Mouse (Mus musculus): ENCODE measurements around the gene Vmn1r179. TPM values are rescaled to one million over a fixed set of nuclear protein-coding genes. Genes with fewer than 3 reads are reported as not detected.
"Not testable (repeated sequence)": the region's sequence is repeated elsewhere in the genome, so short reads cannot be mapped to it uniquely, and the experiment has no call there.

Vmn1r179 gene
- polyA plus RNA-seq (2012; rRNA removed): not detected in 2 replicates
- not detected in 2 replicates for polyA plus RNA-seq (2014; fragmentation: Nextera tagmentation; extraction: Ambion mirVana)

DNA sequence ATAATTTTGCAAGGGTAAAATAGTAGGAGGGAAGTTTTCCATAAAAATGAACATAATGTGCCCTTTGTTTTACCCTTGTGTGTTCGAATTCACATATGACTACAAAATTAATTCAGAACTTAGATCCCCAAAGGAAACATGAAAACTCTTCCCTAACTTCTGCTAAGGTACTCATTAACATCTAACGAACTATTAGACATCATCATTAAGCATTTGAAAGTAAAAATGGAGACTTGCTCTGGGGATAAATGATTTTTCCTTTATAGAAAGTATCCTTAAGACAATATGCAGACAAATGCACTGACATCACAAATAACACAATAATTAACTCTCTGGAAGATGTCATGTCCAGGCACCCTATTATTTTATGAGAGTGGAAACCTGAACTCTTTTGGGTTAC, at the start of gene Vmn1r179:
TSS of gene Vmn1r179 (plus strand) at position 301 of the 400 bp plus-strand sequence.
- ATAC-seq (ENCODE audit: insufficient read depth) (no peak), DNase-seq (ENCODE audit: low read depth in 3 of 3, low spot score in 3 of 3) (no peak)
- H3K4me1 ChIP-seq (replicated peaks; ENCODE audit: control insufficient read depth in 2 of 2, insufficient read depth in 2 of 2, low read length in 1 of 2): no peaks in the 10 kb centered on the region
- no peaks in the 10 kb centered on the region for H3K9me3 ChIP-seq (ENCODE audit: control insufficient read depth, low read length)
- H3K27ac ChIP-seq: no peak within 1 kb of the TSS
- H3K9ac ChIP-seq (replicated peaks): no peak within 1 kb of the TSS
- whole genome bisulfite sequencing (ENCODE audit: insufficient replicate concordance): 16% methylated on average over 2 of the region's 2 CpGs
- no peak within 1 kb of the TSS for H3K4me3 ChIP-seq (ENCODE audit: insufficient read depth in 1 of 2, low read depth in 2 of 2, low read length in 2 of 2)
- no peak within 1 kb of the TSS for H3K4me2 ChIP-seq (ENCODE audit: low read depth)
- no peaks in the 10 kb centered on the region for H3K36me3 ChIP-seq (replicated peaks; ENCODE audit: control insufficient read depth, insufficient read depth, low read depth)
- TF ChIP-seq EP300 (IDR thresholded peaks at IDR 0.05; ENCODE audit: low read depth) (no peak), CTCF (IDR thresholded peaks at IDR 0.05; ENCODE audit: low read depth) (no peak)
- no peaks in the 10 kb centered on the region for H3K27me3 ChIP-seq (ENCODE audit: control insufficient read depth, insufficient read depth, low read length)

DNA sequence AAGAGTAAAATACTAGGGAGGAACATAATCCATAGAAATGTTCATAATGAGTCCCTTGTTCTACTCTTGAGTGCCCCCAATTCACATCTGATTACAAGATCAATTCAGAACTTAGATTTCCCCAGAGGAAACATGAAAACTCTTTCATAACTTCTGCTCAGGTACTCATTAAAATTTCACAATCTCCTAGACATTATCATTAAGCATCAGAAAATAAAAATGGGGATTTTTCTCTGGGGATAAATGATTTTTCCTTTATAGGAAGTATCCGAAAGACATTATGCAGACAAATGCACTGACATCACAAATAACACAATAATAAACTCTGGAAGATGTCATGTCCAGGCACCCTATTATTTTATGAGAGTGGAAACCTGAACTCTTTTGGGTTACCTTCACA, 35.1 kb upstream of the Vmn1r179 start, which contains the start of gene Vmn1r178:
TSS of gene Vmn1r178 (plus strand) at position 301 of the 400 bp plus-strand sequence.
- TF ChIP-seq EP300 (IDR thresholded peaks at IDR 0.05; ENCODE audit: low read depth) (no peak), CTCF (IDR thresholded peaks at IDR 0.05; ENCODE audit: low read depth) (no peak)
- H3K4me2 ChIP-seq (ENCODE audit: low read depth): no peak within 1 kb of the TSS
- WGBS (ENCODE audit: insufficient replicate concordance): 46% methylated on average over 1 of the region's 1 CpGs
- H3K4me1 ChIP-seq (replicated peaks; ENCODE audit: control insufficient read depth in 2 of 2, insufficient read depth in 2 of 2, low read length in 1 of 2): no peaks in the 10 kb centered on the region
- ATAC-seq (ENCODE audit: insufficient read depth) (no peak), DNase-seq (ENCODE audit: low read depth in 3 of 3, low spot score in 3 of 3) (no peak)
- H3K9me3 ChIP-seq (ENCODE audit: control insufficient read depth, low read length): no peaks in the 10 kb centered on the region
- no peak within 1 kb of the TSS for H3K27ac ChIP-seq
- H3K4me3 ChIP-seq (ENCODE audit: insufficient read depth in 1 of 2, low read depth in 2 of 2, low read length in 2 of 2): no peak within 1 kb of the TSS
- no peak within 1 kb of the TSS for H3K9ac ChIP-seq (replicated peaks)
- H3K27me3 ChIP-seq (ENCODE audit: control insufficient read depth, insufficient read depth, low read length): no peaks in the 10 kb centered on the region
- no peaks in the 10 kb centered on the region for H3K36me3 ChIP-seq (replicated peaks; ENCODE audit: control insufficient read depth, insufficient read depth, low read depth)

DNA sequence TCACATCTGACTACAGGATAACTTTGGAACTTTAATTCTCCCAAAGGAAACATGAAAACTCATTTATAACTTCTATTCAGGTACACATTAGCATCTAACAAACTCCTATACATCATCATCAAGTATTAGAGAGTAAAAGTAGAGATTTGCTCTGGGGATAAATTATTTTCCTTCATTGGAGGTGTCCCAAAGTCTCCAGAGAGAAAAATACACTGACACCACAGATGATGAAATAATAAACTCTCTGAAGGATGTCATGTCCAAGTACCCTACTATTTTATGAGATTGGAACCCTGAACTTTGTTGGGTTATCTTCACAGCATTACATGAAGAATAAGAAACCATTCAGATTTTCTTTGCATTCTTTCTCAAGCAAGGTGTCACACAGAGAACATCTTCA, 23.6 kb downstream of the Vmn1r179 start, which contains the start of gene Vmn1r180:
TSS of gene Vmn1r180 (plus strand) at position 301 of the 400 bp plus-strand sequence.
- no peaks in the 10 kb centered on the region for H3K36me3 ChIP-seq (replicated peaks; ENCODE audit: control insufficient read depth, insufficient read depth, low read depth)
- no peaks in the 10 kb centered on the region for H3K4me1 ChIP-seq (replicated peaks; ENCODE audit: control insufficient read depth in 2 of 2, insufficient read depth in 2 of 2, low read length in 1 of 2)
- no peak within 1 kb of the TSS for H3K9ac ChIP-seq (replicated peaks)
- TF ChIP-seq CTCF (IDR thresholded peaks at IDR 0.05; ENCODE audit: low read depth): no peak
- H3K27me3 ChIP-seq (ENCODE audit: control insufficient read depth, insufficient read depth, low read length): no peaks in the 10 kb centered on the region
- no peak within 1 kb of the TSS for H3K4me2 ChIP-seq (ENCODE audit: low read depth)
- ATAC-seq (ENCODE audit: insufficient read depth) (no peak), DNase-seq (ENCODE audit: low read depth in 3 of 3, low spot score in 3 of 3) (no peak)
- no peak within 1 kb of the TSS for H3K4me3 ChIP-seq (ENCODE audit: insufficient read depth in 1 of 2, low read depth in 2 of 2, low read length in 2 of 2)
- H3K27ac ChIP-seq: no peak within 1 kb of the TSS
- H3K9me3 ChIP-seq (ENCODE audit: control insufficient read depth, low read length): no peaks in the 10 kb centered on the region

DNA sequence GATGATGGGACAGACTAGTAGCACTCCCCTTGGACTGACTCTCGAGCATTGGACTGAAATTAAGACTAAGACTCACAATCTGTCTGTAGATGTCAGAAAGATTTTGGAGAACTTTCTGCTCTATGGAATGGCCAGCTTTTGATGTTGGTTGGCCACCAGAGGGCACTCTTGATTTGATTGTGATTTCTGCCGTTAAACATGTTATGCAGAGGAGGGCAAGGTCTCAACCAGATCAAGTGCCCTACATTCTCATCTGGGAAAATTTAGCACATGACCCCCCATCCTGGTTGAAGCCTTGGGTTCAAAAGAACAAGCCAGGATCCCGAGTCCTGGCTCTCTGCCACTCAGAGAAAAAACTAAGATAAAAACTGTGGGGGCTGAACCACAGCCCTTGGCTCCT, 41.3 kb downstream of the Vmn1r179 start:
- not testable (repeated sequence) for DNase-seq (ENCODE audit: low read depth in 3 of 3, low spot score in 3 of 3); H3K27me3 ChIP-seq (ENCODE audit: control insufficient read depth, insufficient read depth, low read length); H3K36me3 ChIP-seq (replicated peaks; ENCODE audit: control insufficient read depth, insufficient read depth, low read depth); H3K4me2 ChIP-seq (ENCODE audit: low read depth); H3K9ac ChIP-seq (replicated peaks); H3K27ac ChIP-seq; H3K9me3 ChIP-seq (ENCODE audit: control insufficient read depth, low read length); H3K4me1 ChIP-seq (replicated peaks; ENCODE audit: control insufficient read depth in 2 of 2, insufficient read depth in 2 of 2, low read length in 1 of 2); ATAC-seq (ENCODE audit: insufficient read depth); H3K4me3 ChIP-seq (ENCODE audit: insufficient read depth in 1 of 2, low read depth in 2 of 2, low read length in 2 of 2)
- 18% methylated on average over 3 of the region's 3 CpGs for WGBS (ENCODE audit: insufficient replicate concordance)

DNA sequence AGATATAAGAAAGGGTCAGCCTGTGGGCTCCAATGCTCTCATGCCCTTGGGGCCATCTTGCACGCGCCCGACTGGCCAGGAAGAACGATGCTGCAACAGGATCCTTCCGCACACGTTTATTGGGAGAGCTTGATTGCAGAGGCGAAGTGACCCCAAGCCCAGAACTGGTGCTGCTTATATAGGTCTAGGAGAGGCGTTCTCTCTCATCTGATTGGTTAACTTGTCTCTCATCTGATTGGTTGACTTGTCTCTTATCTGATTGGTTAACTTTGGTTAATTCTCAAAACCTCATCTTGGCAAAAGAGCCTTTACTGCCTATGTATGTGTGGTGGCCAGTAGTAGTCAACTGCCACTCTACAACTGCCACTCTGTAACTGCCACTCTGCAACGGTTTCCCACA, 47.5 kb downstream of the Vmn1r179 start, which contains the start of gene Vmn1r181:
TSS of gene Vmn1r181 (plus strand) at position 301 of the 400 bp plus-strand sequence.
- DNase-seq (ENCODE audit: low read depth in 3 of 3, low spot score in 3 of 3); H3K9me3 ChIP-seq (ENCODE audit: control insufficient read depth, low read length); H3K9ac ChIP-seq (replicated peaks); ATAC-seq (ENCODE audit: insufficient read depth); H3K4me1 ChIP-seq (replicated peaks; ENCODE audit: control insufficient read depth in 2 of 2, insufficient read depth in 2 of 2, low read length in 1 of 2); H3K27me3 ChIP-seq (ENCODE audit: control insufficient read depth, insufficient read depth, low read length); H3K4me3 ChIP-seq (ENCODE audit: insufficient read depth in 1 of 2, low read depth in 2 of 2, low read length in 2 of 2); H3K27ac ChIP-seq; H3K36me3 ChIP-seq (replicated peaks; ENCODE audit: control insufficient read depth, insufficient read depth, low read depth); H3K4me2 ChIP-seq (ENCODE audit: low read depth): not testable (repeated sequence)
- WGBS (ENCODE audit: insufficient replicate concordance): 63% methylated on average over 9 of the region's 9 CpGs

Other genes starting within 250 kb of the Vmn1r179 start
- not detected in 2 replicates for gene Vmn1r173, start 226.3 kb upstream of the Vmn1r179 start, polyA plus RNA-seq (2012; rRNA removed)
- not detected in 2 replicates for gene Vmn1r173, start 226.3 kb upstream of the Vmn1r179 start, polyA plus RNA-seq (2014; fragmentation: Nextera tagmentation; extraction: Ambion mirVana)
- gene Vmn1r174, start 174.7 kb upstream of the Vmn1r179 start, polyA plus RNA-seq (2012; rRNA removed): not detected in 2 replicates
- not detected in 2 replicates for gene Vmn1r174, start 174.7 kb upstream of the Vmn1r179 start, polyA plus RNA-seq (2014; fragmentation: Nextera tagmentation; extraction: Ambion mirVana)
- not detected in 2 replicates for gene Vmn1r175, start 116.3 kb upstream of the Vmn1r179 start, polyA plus RNA-seq (2012; rRNA removed)
- not detected in 2 replicates for gene Vmn1r175, start 116.3 kb upstream of the Vmn1r179 start, polyA plus RNA-seq (2014; fragmentation: Nextera tagmentation; extraction: Ambion mirVana)
- not detected in 2 replicates for gene Vmn1r176, start 89.6 kb upstream of the Vmn1r179 start, polyA plus RNA-seq (2012; rRNA removed)
- gene Vmn1r176, start 89.6 kb upstream of the Vmn1r179 start, polyA plus RNA-seq (2014; fragmentation: Nextera tagmentation; extraction: Ambion mirVana): not detected in 2 replicates
- gene Vmn1r177, start 60.5 kb upstream of the Vmn1r179 start, polyA plus RNA-seq (2012; rRNA removed): not detected in 2 replicates
- not detected in 2 replicates for gene Vmn1r177, start 60.5 kb upstream of the Vmn1r179 start, polyA plus RNA-seq (2014; fragmentation: Nextera tagmentation; extraction: Ambion mirVana)
- not detected in 2 replicates for gene Vmn1r178, start 35.0 kb upstream of the Vmn1r179 start, polyA plus RNA-seq (2012; rRNA removed)
- not detected in 2 replicates for gene Vmn1r178, start 35.0 kb upstream of the Vmn1r179 start, polyA plus RNA-seq (2014; fragmentation: Nextera tagmentation; extraction: Ambion mirVana)
- gene Vmn1r180, start 23.7 kb downstream of the Vmn1r179 start, polyA plus RNA-seq (2012; rRNA removed): not detected in 2 replicates
- not detected in 2 replicates for gene Vmn1r180, start 23.7 kb downstream of the Vmn1r179 start, polyA plus RNA-seq (2014; fragmentation: Nextera tagmentation; extraction: Ambion mirVana)
- not detected in 2 replicates for gene Vmn1r181, start 47.6 kb downstream of the Vmn1r179 start, polyA plus RNA-seq (2012; rRNA removed)
- gene Vmn1r181, start 47.6 kb downstream of the Vmn1r179 start, polyA plus RNA-seq (2014; fragmentation: Nextera tagmentation; extraction: Ambion mirVana): not detected in 2 replicates
- not detected in 2 replicates for gene V1rd19, start 74.7 kb downstream of the Vmn1r179 start, polyA plus RNA-seq (2012; rRNA removed)
- not detected in 2 replicates for gene V1rd19, start 74.7 kb downstream of the Vmn1r179 start, polyA plus RNA-seq (2014; fragmentation: Nextera tagmentation; extraction: Ambion mirVana)
- not detected in 2 replicates for gene Vmn1r183, start 126.3 kb downstream of the Vmn1r179 start, polyA plus RNA-seq (2012; rRNA removed)
- not detected in 2 replicates for gene Vmn1r183, start 126.3 kb downstream of the Vmn1r179 start, polyA plus RNA-seq (2014; fragmentation: Nextera tagmentation; extraction: Ambion mirVana)
- gene Zfp180, start 154.9 kb downstream of the Vmn1r179 start, polyA plus RNA-seq (2012; rRNA removed): 7.7 and 9.3 TPM in 2 replicates
- gene Zfp180, start 154.9 kb downstream of the Vmn1r179 start, polyA plus RNA-seq (2014; fragmentation: Nextera tagmentation; extraction: Ambion mirVana): 8.6 and 10.2 TPM in 2 replicates
- 0.28 and 0.36 TPM in 2 replicates for gene Zfp112, start 185.3 kb downstream of the Vmn1r179 start, polyA plus RNA-seq (2012; rRNA removed)
- 0.22 and 0.29 TPM in 2 replicates for gene Zfp112, start 185.3 kb downstream of the Vmn1r179 start, polyA plus RNA-seq (2014; fragmentation: Nextera tagmentation; extraction: Ambion mirVana)
- gene Zfp235, start 207.2 kb downstream of the Vmn1r179 start, polyA plus RNA-seq (2012; rRNA removed): 1.6 and 2.2 TPM in 2 replicates
- gene Zfp235, start 207.2 kb downstream of the Vmn1r179 start, polyA plus RNA-seq (2014; fragmentation: Nextera tagmentation; extraction: Ambion mirVana): 2.9 and 3.8 TPM in 2 replicates
- 0.14 and 0.17 TPM in 2 replicates for gene Zfp114, start 248.1 kb downstream of the Vmn1r179 start, polyA plus RNA-seq (2012; rRNA removed)
- 0.24 and 0.56 TPM in 2 replicates for gene Zfp114, start 248.1 kb downstream of the Vmn1r179 start, polyA plus RNA-seq (2014; fragmentation: Nextera tagmentation; extraction: Ambion mirVana)